Mouse (Mus musculus) embryo, embryonic 9.5 days (tissue): Measurements from ENCODE around the gene Fam241b.

ENCODE experiments used
- DNase-seq: peaks from one replicate; pipeline ENCODE4 v3.0.0-alpha.2; 2017; ENCODE audit errors: extremely low spot score

Gene Fam241b

GRCm38 (mm10) chr10:62070636-62071035 is 73.1 kb downstream of the Fam241b start:
- DNase-seq: no peak

- DNase-seq: no peak
These were observed 73.8 kb downstream of the Fam241b start for GRCm38 (mm10) chr10:62069946-62070345.

GRCm38 (mm10) chr10:62069398-62069797 is 74.3 kb downstream of the Fam241b start:
- DNase-seq: no peak

DNA sequence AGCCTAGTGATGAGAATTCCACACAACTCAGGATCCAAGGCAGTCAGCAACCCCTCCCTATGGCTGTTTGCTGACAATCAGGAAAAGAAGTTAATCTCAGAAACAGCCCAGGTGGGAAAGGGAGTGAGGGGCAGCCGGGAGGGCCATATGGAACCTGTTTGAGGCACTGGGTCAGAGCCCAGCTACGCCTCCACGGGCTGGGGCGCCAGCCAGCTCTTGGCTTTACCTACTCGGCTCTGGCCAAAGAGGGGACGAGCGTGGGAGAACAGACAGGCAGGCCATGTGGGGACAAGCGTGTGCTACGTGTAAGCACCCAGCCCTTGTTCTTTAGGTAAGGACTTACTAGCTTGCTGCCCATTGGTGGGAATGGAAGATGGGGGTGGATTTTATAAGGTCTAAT is 75.2 kb downstream of the Fam241b start:
- no peak for DNase-seq

DNA sequence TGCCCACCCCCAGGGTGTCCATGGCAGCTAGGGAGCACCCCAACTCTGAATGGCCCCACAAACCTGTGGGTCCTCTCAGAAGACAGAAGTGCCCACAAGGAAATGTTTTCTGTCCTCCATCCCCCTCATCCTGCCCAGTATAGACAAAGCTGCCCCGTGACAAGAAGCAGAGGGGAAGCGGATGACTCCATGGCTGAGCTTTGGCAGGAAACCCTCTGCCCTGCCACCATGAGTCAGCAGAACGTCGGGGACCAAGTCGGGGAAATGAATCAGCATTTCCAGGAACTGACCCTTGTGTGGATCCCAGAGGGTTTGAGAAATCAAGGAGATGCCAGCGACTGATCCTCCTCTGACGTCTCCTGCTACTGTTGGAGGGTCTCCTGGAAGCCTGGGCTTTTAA is 77.5 kb downstream of the Fam241b start:
- DNase-seq: no peak

DNA sequence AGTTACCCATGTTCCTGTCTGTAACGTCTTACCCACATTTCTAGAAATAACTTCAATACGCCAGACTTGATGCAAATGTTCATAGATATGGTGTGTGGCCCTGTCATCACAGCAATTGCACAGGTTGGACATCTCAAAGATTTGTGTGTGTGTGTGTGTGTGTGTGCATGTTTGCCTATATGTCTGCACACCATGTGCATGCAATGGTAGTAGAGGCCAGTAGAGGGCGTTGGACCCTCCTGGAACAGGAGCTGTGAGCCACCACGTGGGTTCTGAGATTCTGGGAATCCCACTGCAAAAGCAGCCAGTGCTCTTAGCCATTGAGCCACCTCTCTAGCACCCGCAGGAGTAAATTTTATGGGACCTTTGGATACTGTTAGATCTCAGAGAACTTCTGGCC is 80.9 kb downstream of the Fam241b start:
- DNase-seq: no peak

DNA sequence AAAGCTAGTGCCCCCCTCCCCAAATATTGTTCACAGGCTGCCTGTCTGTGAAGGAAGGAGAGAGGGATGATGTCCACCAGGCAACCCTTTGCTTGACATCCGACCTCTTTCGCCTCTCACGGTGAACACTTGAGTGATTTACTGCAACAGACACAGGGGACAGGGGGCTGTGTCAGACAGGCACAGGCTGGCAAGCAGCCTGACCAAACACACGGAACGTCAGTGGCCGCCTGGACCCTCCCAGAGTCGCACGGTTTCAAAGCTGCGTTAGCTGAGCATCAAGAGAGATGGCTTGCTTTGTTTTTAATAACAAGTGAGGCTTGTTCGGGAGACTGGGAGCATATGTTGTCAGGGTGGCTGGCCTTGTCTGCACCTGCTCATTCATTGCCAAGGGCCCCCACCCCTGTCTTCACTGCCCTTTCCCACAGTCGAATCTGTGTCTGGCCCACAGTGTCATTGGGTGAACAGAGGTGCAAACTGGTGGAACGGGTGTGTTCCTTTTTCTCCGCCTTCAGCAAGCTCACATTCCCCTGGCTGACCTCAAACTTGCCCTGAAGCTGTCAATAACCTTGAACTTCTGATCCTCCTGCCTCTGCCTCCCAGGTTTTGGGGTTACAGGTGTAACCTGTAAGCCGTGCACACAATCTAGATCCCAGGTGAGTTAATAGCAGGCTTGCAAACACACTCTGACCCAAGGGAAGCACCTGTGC is 82.6 kb downstream of the Fam241b start:
- no peak for DNase-seq

DNA sequence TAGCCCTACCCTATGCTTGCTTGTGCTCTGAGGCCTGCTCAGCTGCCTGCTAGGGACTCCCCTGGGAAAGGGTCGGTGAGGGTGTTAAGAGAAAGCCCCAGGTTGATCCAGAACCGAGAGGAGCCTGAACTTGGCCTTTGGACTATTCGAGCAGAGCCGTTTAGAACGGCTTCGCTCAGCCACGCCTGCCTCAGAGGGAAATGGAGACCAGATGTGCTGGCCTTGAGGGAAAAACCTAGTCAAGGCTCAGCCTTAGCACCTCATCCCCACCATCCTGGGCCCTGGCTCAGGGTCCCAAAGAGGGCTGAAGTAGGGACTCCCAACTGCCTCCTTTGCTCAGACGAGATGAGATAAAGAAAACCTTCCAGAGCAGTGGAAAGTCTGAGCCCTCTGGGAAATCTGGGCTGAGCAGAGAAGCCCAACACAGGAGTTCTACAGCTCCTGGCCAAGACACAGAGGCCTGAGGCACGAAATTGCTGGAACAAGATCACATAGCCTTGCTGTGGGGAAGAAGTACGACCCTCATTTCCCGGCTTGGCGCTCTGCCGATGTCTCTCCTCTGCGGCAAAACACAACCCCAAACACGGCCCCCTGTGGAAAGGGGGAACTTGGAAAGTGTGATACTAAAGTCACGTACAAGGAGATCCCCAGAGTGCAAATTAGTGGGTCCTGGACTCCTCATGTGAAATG is 83.4 kb downstream of the Fam241b start:
- DNase-seq: no peak

GRCm38 (mm10) chr10:62058508-62059375 is 85.0 kb downstream of the Fam241b start:
- DNase-seq: no peak
